Mouse (Mus musculus) liver, embryonic 11.5 days (tissue): ENCODE results near the gene Cd320. TPM values are rescaled to one million over a fixed set of nuclear protein-coding genes. Genes with fewer than 3 reads are reported as not detected.
"Not testable (repeated sequence)": the region's sequence is repeated elsewhere in the genome, so short reads cannot be mapped to it uniquely, and the experiment has no call there.

ENCODE experiments used
- ATAC-seq: fragments of 200-750 bp; cut with Nextera tagmentation; replicated peaks from 2 replicates; pipeline ENCODE4 v1.8.0; 2017; ENCODE audit warnings: moderate number of reproducible peaks, mild to moderate bottlenecking, moderate TSS enrichment, moderate library complexity; ENCODE audit not compliant: low FRiP score
- DNase-seq: peaks from one replicate; pipeline ENCODE4 v3.0.0-alpha.2; 2017; ENCODE audit warnings: low spot score
- H3K27ac ChIP-seq: fragments of 300-500 bp; sonication (generic); 2 replicates; pipeline ENCODE4 v1.5.1; 2014; ENCODE audit warnings: mild to moderate bottlenecking, low read depth, low read length, control low read depth
- H3K27me3 ChIP-seq: fragments of 300-500 bp; sonication (generic); replicated peaks from 2 replicates; pipeline ENCODE4 v1.6.1; 2014; ENCODE audit warnings: low read length, mixed read lengths; ENCODE audit not compliant: control insufficient read depth, insufficient read depth
- H3K36me3 ChIP-seq: fragments of 300-500 bp; sonication (generic); 2 replicates; pipeline ENCODE4 v1.6.1; 2014; ENCODE audit warnings: mild to moderate bottlenecking, low read length, moderate library complexity, mixed read lengths; ENCODE audit not compliant: control insufficient read depth, insufficient read depth
- H3K4me1 ChIP-seq: fragments of 300-500 bp; sonication (generic); replicated peaks from 2 replicates; pipeline ENCODE4 v1.6.1; 2014; ENCODE audit warnings: low read length, mixed read lengths; ENCODE audit not compliant: control insufficient read depth, insufficient read depth
- H3K4me2 ChIP-seq: fragments of 300-500 bp; sonication (generic); 2 replicates; pipeline ENCODE4 v1.6.1; 2014; ENCODE audit warnings: mild to moderate bottlenecking, control low read depth, moderate library complexity
- H3K4me3 ChIP-seq: fragments of 300-500 bp; sonication (generic); 2 replicates; pipeline ENCODE4 v1.5.1; 2014; ENCODE audit warnings: low read depth, low read length, control low read depth
- H3K9ac ChIP-seq: fragments of 300-500 bp; sonication (generic); 2 replicates; pipeline ENCODE4 v1.6.1; 2014; ENCODE audit warnings: low read depth, low read length, control low read depth
- H3K9me3 ChIP-seq: fragments of 300-500 bp; sonication (generic); 2 replicates; pipeline ENCODE4 v1.6.1; 2016; ENCODE audit warnings: low read length, inconsistent platforms, mixed read lengths; ENCODE audit not compliant: control insufficient read depth
- WGBS: fragments of 180-500 bp; shearing (Covaris S2); extraction: QIAGEN DNeasy Blood & Tissue Kit; methylation state at CpG from one replicate; pipeline ENCODE4 v1.1.7; 2014; 5-methylcytosine and 5-hydroxymethylcytosine counted together
- polyA plus RNA-seq: library from polyadenylated mRNA; unstranded; fragments of >200 nt; fragmentation: Nextera tagmentation; extraction: Ambion mirVana; gene quantifications from 2 replicates; pipeline ENCODE4 v1.2.1, GENCODE M21; 2014

The Cd320 gene
- polyA plus RNA-seq, 1 experiment from 2014 or later = 44.1 TPM

GRCm38 (mm10) chr17:33822436-33822959 is 20.4 kb upstream of the Cd320 start:
- Histone ChIP-seq H3K4me1 (peaks cover 37% of the 10 kb centered on the region), H3K4me2 (peak overlapping the region; percentile 84), H3K4me3 (peak overlapping the region; percentile 75), H3K27ac (no peak overlapping the region), H3K9ac (peak overlapping the region; percentile 91), H3K27me3 (no peaks in the 10 kb centered on the region), H3K9me3 (no peaks in the 10 kb centered on the region), H3K36me3 (peaks cover 40% of the 10 kb centered on the region)
- no peak for DNase-seq
- 95% methylated on average over 1 of the region's 1 CpGs for WGBS
- no peak for ATAC-seq

- not testable (repeated sequence) for ATAC-seq, H3K9me3 ChIP-seq, H3K27me3 ChIP-seq, DNase-seq
- peak overlapping the region; percentile 77 for H3K27ac ChIP-seq
- 64% methylated on average over 8 of the region's 8 CpGs for WGBS
- peak overlapping the region; percentile 84 for H3K4me2 ChIP-seq
- H3K36me3 ChIP-seq = peaks cover 41% of the 10 kb centered on the region
- peak overlapping the region; percentile 75 for H3K4me3 ChIP-seq
- peak overlapping the region; percentile 91 for H3K9ac ChIP-seq
- peaks cover 31% of the 10 kb centered on the region for H3K4me1 ChIP-seq
Measured at GRCm38 (mm10) chr17:33823171-33823570, 19.7 kb upstream of the Cd320 start.

- WGBS = under 1% methylated on average over 51 of the region's 51 CpGs
- ATAC-seq (peak; percentile 87), DNase-seq (peak; percentile 94)
- H3K4me1 ChIP-seq = peaks cover 22% of the 10 kb centered on the region
- peaks cover 37% of the 10 kb centered on the region for H3K36me3 ChIP-seq
- peak within 1 kb of the TSS; percentile 77 for H3K27ac ChIP-seq
- H3K27me3 ChIP-seq = no peaks in the 10 kb centered on the region
- no peaks in the 10 kb centered on the region for H3K9me3 ChIP-seq
- H3K4me2 ChIP-seq = peak within 1 kb of the TSS; percentile 84
- peak within 1 kb of the TSS; percentile 91 for H3K9ac ChIP-seq
- peak within 1 kb of the TSS; percentile 75 for H3K4me3 ChIP-seq
Measured at GRCm38 (mm10) chr17:33824084-33824996, 18.6 kb upstream of the Cd320 start, which contains the start of the genes Rps28 and Ndufa7. Gene Rps28, minus strand, starts transcription at chr17:33824562. Gene Ndufa7, plus strand, starts transcription at chr17:33824572.

GRCm38 (mm10) chr17:33824997-33825330 is 17.9 kb upstream of the Cd320 start:
- DNase-seq, ATAC-seq, H3K9me3 ChIP-seq, H3K27me3 ChIP-seq: not testable (repeated sequence)
- H3K27ac ChIP-seq = peak overlapping the region; percentile 75; the same call in 1 of the 2 replicates
- peaks cover 37% of the 10 kb centered on the region for H3K36me3 ChIP-seq
- H3K4me1 ChIP-seq = peaks cover 22% of the 10 kb centered on the region
- peak overlapping the region; percentile 75 for H3K4me3 ChIP-seq
- peak overlapping the region; percentile 91 for H3K9ac ChIP-seq
- peak overlapping the region; percentile 81 for H3K4me2 ChIP-seq
- WGBS = 4% methylated on average over 6 of the region's 6 CpGs

GRCm38 (mm10) chr17:33825462-33825861 is 17.4 kb upstream of the Cd320 start:
- peaks cover 22% of the 10 kb centered on the region for H3K4me1 ChIP-seq
- peaks cover 38% of the 10 kb centered on the region for H3K36me3 ChIP-seq
- WGBS = 74% methylated on average over 8 of the region's 8 CpGs
- DNase-seq (no peak), ATAC-seq (no peak)
- H3K27ac ChIP-seq = 0 out of 2 replicates have a peak overlapping the region, but pooled peaks have one; percentile 5
- peak overlapping the region; percentile 81 for H3K4me2 ChIP-seq
- no peaks in the 10 kb centered on the region for H3K27me3 ChIP-seq
- no peaks in the 10 kb centered on the region for H3K9me3 ChIP-seq
- H3K9ac ChIP-seq = peak overlapping the region; percentile 91
- peak overlapping the region; percentile 75 for H3K4me3 ChIP-seq

- Histone ChIP-seq H3K4me1 (peaks cover 22% of the 10 kb centered on the region), H3K9ac (no peak overlapping the region), H3K27me3 (no peaks in the 10 kb centered on the region), H3K9me3 (no peaks in the 10 kb centered on the region), H3K4me2 (no peak overlapping the region), H3K4me3 (no peak overlapping the region), H3K36me3 (peaks cover 30% of the 10 kb centered on the region), H3K27ac (no peak overlapping the region)
- ATAC-seq (no peak), DNase-seq (peak; percentile 60)
- under 1% methylated on average over 3 of the region's 3 CpGs for WGBS
Measured at GRCm38 (mm10) chr17:33826850-33827249, 16.0 kb upstream of the Cd320 start.

GRCm38 (mm10) chr17:33828892-33829291 is 14.0 kb upstream of the Cd320 start:
- WGBS = 66% methylated on average over 2 of the region's 2 CpGs
- Histone ChIP-seq H3K36me3 (peaks cover 24% of the 10 kb centered on the region), H3K27ac (no peak overlapping the region), H3K27me3 (no peaks in the 10 kb centered on the region), H3K9ac (peak overlapping the region; percentile 20; the same call in 1 of the 2 replicates), H3K4me2 (no peak overlapping the region), H3K4me3 (no peak overlapping the region), H3K9me3 (no peaks in the 10 kb centered on the region), H3K4me1 (peaks cover 10% of the 10 kb centered on the region)
- no peak for ATAC-seq
- DNase-seq = no peak

GRCm38 (mm10) chr17:33829561-33829960 is 13.3 kb upstream of the Cd320 start:
- H3K4me1 ChIP-seq = peaks cover 10% of the 10 kb centered on the region
- H3K9me3 ChIP-seq = no peaks in the 10 kb centered on the region
- no peak overlapping the region for H3K9ac ChIP-seq
- H3K4me2 ChIP-seq = no peak overlapping the region
- H3K4me3 ChIP-seq = no peak overlapping the region
- H3K27ac ChIP-seq = no peak overlapping the region; the same call in 1 of the 2 replicates
- no peaks in the 10 kb centered on the region for H3K27me3 ChIP-seq
- no peak for DNase-seq
- ATAC-seq = no peak
- WGBS = 87% methylated on average over 10 of the region's 10 CpGs
- H3K36me3 ChIP-seq = peaks cover 26% of the 10 kb centered on the region
